Mouse (Mus musculus): ENCODE measurements around the gene Fastk. TPM values are rescaled to one million over a fixed set of nuclear protein-coding genes. Genes with fewer than 3 reads are reported as not detected.

Fastk gene
- polyA plus RNA-seq, 1 experiment = 91.1 TPM

DNA sequence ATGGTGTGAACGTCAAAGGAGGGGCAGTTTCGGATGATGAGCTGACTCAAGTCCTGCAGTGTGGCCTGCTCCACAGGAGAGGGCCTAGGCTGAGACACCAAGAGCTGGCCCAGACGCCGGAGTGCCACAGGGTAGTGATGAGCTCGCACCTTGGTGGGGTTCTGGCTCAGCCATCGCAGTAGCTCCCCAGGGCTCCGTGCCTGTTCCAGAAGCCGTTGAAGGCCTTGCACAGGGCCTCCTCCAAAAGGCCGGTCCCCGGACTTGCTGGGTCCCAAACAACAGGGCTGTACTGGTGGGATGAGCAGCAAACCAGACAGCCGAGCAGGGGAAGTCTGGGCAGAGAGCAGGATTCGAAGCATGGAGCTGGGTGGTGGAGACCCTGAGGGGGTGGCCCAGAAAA, 1.2 kb downstream of the Fastk start:
- TF ChIP-seq POLR2A (IDR thresholded peaks at IDR 0.05; ENCODE audit: low read depth, low read length) (peak; percentile 19; the same call in 1 of the 2 replicates), CTCF (IDR thresholded peaks at IDR 0.05; ENCODE audit: borderline replicate concordance, insufficient read depth, low read length) (no peak)
- Histone ChIP-seq H3K27ac (ENCODE audit: insufficient read depth, low read length) (no peak overlapping the region), H3K4me1 (ENCODE audit: control insufficient read depth, insufficient read depth, low read length) (peaks cover 4% of the 10 kb centered on the region; the same call in 1 of the 2 replicates), H3K4me3 (ENCODE audit: insufficient read depth, low read length) (peak overlapping the region; percentile 75)

GRCm38 (mm10) chr5:24443204-24443603, 1.9 kb downstream of the Fastk start:
- Histone ChIP-seq H3K4me3 (ENCODE audit: insufficient read depth, low read length) (no peak overlapping the region), H3K27ac (ENCODE audit: insufficient read depth, low read length) (no peak overlapping the region), H3K4me1 (ENCODE audit: control insufficient read depth, insufficient read depth, low read length) (peaks cover 4% of the 10 kb centered on the region; the same call in 1 of the 2 replicates)
- no peak; the same call in 1 of the 2 replicates for TF ChIP-seq POLR2A (IDR thresholded peaks at IDR 0.05; ENCODE audit: low read depth, low read length)
- TF ChIP-seq CTCF (IDR thresholded peaks at IDR 0.05; ENCODE audit: borderline replicate concordance, insufficient read depth, low read length) = no peak

DNA sequence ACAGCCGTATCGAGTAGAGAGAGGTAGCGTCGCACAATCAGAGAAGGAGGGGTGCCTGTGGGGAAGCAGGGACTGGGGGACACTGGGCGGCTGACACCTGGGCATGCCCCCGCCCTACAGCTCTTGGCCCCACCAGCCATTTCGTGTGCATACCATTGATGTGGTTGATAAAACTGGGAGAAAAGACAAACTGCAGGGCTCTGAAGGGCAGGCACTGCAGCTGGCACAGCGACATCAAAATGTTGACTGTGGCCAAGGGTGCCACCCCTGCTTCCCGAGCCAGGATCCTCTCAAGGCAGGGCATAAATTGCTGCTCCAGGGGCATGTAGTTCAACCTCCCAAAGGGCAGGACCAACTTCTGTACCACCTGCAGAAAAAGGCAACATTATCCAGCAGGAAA, 3.1 kb downstream of the Fastk start:
- H3K4me3 ChIP-seq (ENCODE audit: insufficient read depth, low read length) = no peak overlapping the region
- peaks cover 4% of the 10 kb centered on the region; the same call in 1 of the 2 replicates for H3K4me1 ChIP-seq (ENCODE audit: control insufficient read depth, insufficient read depth, low read length)
- H3K27ac ChIP-seq (ENCODE audit: insufficient read depth, low read length) = no peak overlapping the region
- TF ChIP-seq CTCF (IDR thresholded peaks at IDR 0.05; ENCODE audit: borderline replicate concordance, insufficient read depth, low read length) = no peak
- TF ChIP-seq POLR2A (IDR thresholded peaks at IDR 0.05; ENCODE audit: low read depth, low read length) = no peak; the same call in 1 of the 2 replicates

DNA sequence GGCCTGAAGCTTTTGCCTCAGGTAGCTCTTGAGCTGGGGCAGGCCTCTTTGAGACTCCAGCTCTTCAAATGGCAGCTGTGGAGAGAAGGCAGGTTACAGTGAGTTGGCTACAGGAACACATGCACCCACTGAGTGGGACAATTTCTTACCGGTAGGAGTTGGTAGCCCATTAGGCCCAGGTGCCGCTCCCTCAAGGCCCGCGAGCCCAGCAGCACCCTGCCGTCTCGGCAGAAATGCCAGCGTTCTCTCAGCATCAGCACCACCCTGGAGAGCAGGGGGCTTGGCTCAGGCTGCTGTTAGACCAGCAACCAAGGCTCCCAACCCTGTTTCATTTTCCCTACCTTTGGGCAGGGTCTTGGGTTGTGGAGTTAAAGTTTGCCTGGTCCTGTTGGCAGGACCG, 3.9 kb downstream of the Fastk start:
- Histone ChIP-seq H3K4me1 (ENCODE audit: control insufficient read depth, insufficient read depth, low read length) (peaks cover 4% of the 10 kb centered on the region; the same call in 1 of the 2 replicates), H3K27ac (ENCODE audit: insufficient read depth, low read length) (no peak overlapping the region), H3K4me3 (ENCODE audit: insufficient read depth, low read length) (no peak overlapping the region)
- TF ChIP-seq CTCF (IDR thresholded peaks at IDR 0.05; ENCODE audit: borderline replicate concordance, insufficient read depth, low read length) = no peak
- no peak for TF ChIP-seq POLR2A (IDR thresholded peaks at IDR 0.05; ENCODE audit: low read depth, low read length)

DNA sequence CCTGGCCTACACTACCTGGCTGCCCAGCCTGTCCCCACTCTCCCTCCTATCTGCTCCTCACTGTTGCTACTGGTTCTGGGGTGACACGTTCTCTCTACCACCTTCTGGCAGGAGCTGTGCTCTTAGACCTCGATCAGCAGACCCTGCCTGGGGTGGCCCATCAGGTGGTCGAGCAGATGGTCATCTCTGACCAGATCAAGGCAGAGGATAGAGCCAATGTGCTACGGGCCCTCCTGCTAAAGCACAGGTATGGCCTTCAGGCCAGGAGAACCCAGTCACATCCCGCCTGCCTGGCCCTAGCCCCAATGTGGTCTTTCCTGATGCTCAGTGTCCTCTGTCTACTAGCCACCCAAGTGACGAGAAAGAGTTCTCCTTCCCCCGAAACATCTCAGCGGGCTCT, 11.1 kb downstream of the Fastk start:
- TF ChIP-seq POLR2A (IDR thresholded peaks at IDR 0.05; ENCODE audit: low read depth, low read length) (no peak), CTCF (IDR thresholded peaks at IDR 0.05; ENCODE audit: borderline replicate concordance, insufficient read depth, low read length) (no peak)
- Histone ChIP-seq H3K27ac (ENCODE audit: insufficient read depth, low read length) (no peak overlapping the region), H3K4me1 (ENCODE audit: control insufficient read depth, insufficient read depth, low read length) (no peaks in the 10 kb centered on the region), H3K4me3 (ENCODE audit: insufficient read depth, low read length) (no peak overlapping the region)

- H3K27ac ChIP-seq (ENCODE audit: insufficient read depth, low read length) = no peak overlapping the region
- peak overlapping the region; percentile 3; the same call in 1 of the 2 replicates for H3K4me3 ChIP-seq (ENCODE audit: insufficient read depth, low read length)
- peaks cover 4% of the 10 kb centered on the region for H3K4me1 ChIP-seq (ENCODE audit: control insufficient read depth, insufficient read depth, low read length)
- TF ChIP-seq POLR2A (IDR thresholded peaks at IDR 0.05; ENCODE audit: low read depth, low read length) (peak; percentile 43; the same call in 1 of the 2 replicates), CTCF (IDR thresholded peaks at IDR 0.05; ENCODE audit: borderline replicate concordance, insufficient read depth, low read length) (no peak)
Observed at GRCm38 (mm10) chr5:24428596-24428995, 16.5 kb downstream of the Fastk start.

GRCm38 (mm10) chr5:24427981-24428402, 17.1 kb downstream of the Fastk start:
- Histone ChIP-seq H3K27ac (ENCODE audit: insufficient read depth, low read length) (no peak overlapping the region), H3K4me3 (ENCODE audit: insufficient read depth, low read length) (peak overlapping the region; percentile 3; the same call in 1 of the 2 replicates), H3K4me1 (ENCODE audit: control insufficient read depth, insufficient read depth, low read length) (peaks cover 4% of the 10 kb centered on the region)
- TF ChIP-seq POLR2A (IDR thresholded peaks at IDR 0.05; ENCODE audit: low read depth, low read length) (no peak), CTCF (IDR thresholded peaks at IDR 0.05; ENCODE audit: borderline replicate concordance, insufficient read depth, low read length) (no peak)

- TF ChIP-seq POLR2A (IDR thresholded peaks at IDR 0.05; ENCODE audit: low read depth, low read length) (no peak), CTCF (IDR thresholded peaks at IDR 0.05; ENCODE audit: borderline replicate concordance, insufficient read depth, low read length) (no peak)
- Histone ChIP-seq H3K4me3 (ENCODE audit: insufficient read depth, low read length) (peak overlapping the region; percentile 74), H3K4me1 (ENCODE audit: control insufficient read depth, insufficient read depth, low read length) (peaks cover 4% of the 10 kb centered on the region), H3K27ac (ENCODE audit: insufficient read depth, low read length) (peak overlapping the region; percentile 27)
Observed at GRCm38 (mm10) chr5:24427285-24427633, 17.8 kb downstream of the Fastk start.

DNA sequence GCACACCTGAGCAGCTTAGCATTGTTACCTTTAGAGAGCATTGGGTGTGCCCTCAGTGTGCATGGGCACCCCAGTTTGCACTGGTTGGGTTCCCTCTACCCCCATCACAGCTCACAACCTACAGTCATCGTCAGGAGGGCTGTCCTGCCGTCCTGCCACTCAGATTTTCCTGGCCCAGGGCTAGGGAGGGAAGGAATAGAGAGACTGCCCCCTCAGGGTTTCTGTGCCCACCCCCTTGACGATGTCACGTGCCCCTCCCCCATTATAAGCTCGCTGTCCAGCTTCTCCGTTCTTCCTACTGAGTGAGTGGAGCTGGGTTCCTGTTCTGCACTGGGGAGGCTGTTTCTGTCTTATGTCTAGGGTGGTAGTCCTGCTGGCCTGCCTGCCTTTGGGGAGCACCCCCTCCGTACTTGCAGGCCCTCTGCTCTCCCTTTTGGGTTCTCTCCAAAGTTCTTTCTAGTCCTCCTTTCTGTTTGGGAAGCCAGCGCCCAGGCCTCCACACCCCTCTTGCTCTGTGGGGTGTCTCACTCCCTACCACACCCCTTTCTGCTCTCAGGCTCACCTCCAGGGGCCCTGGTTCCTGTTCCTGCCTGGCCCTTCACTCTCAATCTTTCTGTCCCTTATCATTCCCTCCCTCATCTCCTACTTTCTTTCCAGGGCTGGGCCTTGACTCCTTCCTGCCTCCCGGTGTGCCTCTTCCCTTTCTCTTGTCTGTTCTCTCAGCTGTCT, 18.4 kb downstream of the Fastk start:
- peak overlapping the region; percentile 27 for H3K27ac ChIP-seq (ENCODE audit: insufficient read depth, low read length)
- H3K4me3 ChIP-seq (ENCODE audit: insufficient read depth, low read length) = peak overlapping the region; percentile 74
- TF ChIP-seq CTCF (IDR thresholded peaks at IDR 0.05; ENCODE audit: borderline replicate concordance, insufficient read depth, low read length) = no peak
- peak; percentile 58 for TF ChIP-seq POLR2A (IDR thresholded peaks at IDR 0.05; ENCODE audit: low read depth, low read length)
- peaks cover 4% of the 10 kb centered on the region for H3K4me1 ChIP-seq (ENCODE audit: control insufficient read depth, insufficient read depth, low read length)

DNA sequence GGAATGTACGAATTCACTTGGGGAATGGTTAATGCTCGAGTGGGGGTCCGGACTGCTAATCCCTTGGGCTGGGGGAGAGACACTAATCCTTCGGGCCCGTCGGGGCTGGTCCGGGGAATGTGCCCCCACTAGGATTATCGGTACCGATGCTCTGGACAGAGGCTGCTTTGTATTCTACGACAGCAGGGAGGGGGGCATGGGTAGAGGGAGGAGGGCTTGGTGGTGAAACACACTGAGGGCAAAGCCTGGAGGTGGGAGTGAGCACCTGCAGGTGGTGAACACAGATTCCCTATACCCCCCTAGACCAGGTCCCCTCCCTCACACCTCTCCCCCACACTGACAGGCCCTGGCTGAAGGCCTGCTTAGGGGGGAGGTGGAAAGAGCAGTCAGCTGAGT, 19.1 kb downstream of the Fastk start:
- Histone ChIP-seq H3K4me3 (ENCODE audit: insufficient read depth, low read length) (peak overlapping the region; percentile 74), H3K4me1 (ENCODE audit: control insufficient read depth, insufficient read depth, low read length) (peaks cover 4% of the 10 kb centered on the region), H3K27ac (ENCODE audit: insufficient read depth, low read length) (peak overlapping the region; percentile 59; the same call in 1 of the 2 replicates)
- TF ChIP-seq CTCF (IDR thresholded peaks at IDR 0.05; ENCODE audit: borderline replicate concordance, insufficient read depth, low read length) (no peak), POLR2A (IDR thresholded peaks at IDR 0.05; ENCODE audit: low read depth, low read length) (no peak)
